Mouse (Mus musculus) megakaryocyte, embryonic 14.5 days (primary cell): ENCODE data around the gene Rnf217.

ENCODE experiments used
- FLI1 ChIP-seq: IDR thresholded peaks from 2 replicates; pipeline ENCODE4 v1.6.1; 2012; ENCODE audit warnings: low read length, inconsistent platforms, mixed read lengths
- GATA1 ChIP-seq: IDR thresholded peaks from 3 replicates; pipeline ENCODE4 v1.6.1; 2012; ENCODE audit warnings: mixed read lengths, low read length, inconsistent platforms, borderline replicate concordance

- TF ChIP-seq GATA1 = no peak
- TF ChIP-seq FLI1 = no peak
Observed at GRCm38 (mm10) chr10:31465424-31465823, 143.6 kb downstream of the Rnf217 start.
